Mouse (Mus musculus): ENCODE measurements around the gene Olfr923.
"Not testable (repeated sequence)": the region's sequence is repeated elsewhere in the genome, so short reads cannot be mapped to it uniquely, and the experiment has no call there.

The Olfr923 gene

DNA sequence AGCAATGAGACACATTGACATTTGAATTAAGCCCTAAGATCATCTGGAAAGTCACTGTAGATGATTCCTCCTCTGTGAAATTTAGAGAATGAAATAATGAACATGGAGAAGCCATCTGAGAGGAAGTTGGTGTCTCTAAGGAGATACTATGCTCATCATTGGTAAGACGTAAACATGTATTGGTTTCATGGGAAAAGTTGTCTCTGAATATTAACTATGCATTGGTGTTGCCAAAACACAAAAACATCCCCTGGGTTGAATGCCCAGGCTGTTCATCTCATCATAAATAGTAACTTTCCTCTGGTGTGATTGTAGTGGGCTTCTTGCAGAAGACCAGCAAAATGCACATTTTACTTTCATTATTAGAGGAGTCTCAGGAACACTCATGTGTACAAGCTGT is at the start of gene Olfr923:
Olfr923 (plus strand) TSS at position 301 of the 400 bp plus-strand sequence.
- no peak for DNase-seq (ENCODE audit: low spot score)

DNA sequence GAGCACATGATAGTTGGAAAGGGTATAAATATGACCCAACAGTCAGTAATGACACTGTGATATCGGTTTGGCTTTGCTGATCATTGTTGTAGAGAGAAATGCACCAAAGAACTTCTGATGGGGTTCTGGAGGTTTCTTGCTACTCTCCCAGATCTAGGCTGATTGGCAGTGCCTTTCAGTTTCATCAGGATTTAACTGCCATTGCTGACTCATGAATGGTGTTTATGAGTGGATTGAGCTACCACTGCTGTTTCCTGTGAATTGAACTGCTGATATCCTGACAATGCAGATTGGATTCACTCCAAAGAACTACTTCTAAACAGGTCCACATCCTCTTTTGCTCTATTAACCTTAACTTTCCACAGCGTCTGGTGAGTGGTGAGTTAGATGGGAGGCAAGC is 33.7 kb upstream of the Olfr923 start:
- DNase-seq (ENCODE audit: low spot score) = no peak

DNA sequence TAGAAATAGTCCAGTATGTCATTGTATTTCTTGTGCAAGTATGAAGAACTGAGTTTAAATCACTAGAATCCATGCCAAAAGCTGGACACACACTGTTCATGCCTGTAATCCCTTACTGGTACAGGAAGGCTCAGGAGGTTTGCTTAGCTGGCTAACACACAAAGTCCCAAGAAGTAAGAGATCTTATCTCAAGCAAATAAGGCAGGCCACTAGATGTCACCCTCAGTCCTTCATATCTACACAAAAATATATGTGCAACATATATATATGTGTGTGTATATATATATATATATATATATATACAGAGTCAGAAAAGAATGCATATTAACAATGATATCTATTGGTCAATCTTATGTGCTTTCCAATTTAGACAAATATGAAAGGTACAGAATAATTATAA is 20.6 kb upstream of the Olfr923 start:
- peak; percentile 4 for DNase-seq (ENCODE audit: low spot score)

DNA sequence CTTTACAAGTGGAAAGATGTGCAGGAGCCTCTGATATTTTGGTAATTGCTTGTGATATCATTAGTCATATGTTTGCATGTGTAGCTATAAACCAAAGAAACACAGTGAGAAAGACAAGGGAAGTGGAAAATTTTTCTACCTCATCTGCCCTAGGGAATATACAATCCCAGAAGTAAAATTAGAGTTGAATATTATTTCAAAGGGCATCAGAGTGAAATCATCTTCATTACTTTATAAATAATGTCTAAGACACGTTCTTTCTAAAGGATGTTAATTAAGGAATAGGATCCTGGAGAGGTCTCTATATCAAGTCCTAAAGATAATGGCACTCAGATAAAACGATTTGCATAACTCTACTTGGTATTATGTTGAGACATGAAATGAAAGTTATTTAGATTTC is 12.0 kb upstream of the Olfr923 start, which contains the start of gene Olfr922:
Olfr922 (plus strand) TSS at position 301 of the 400 bp plus-strand sequence.
- DNase-seq (ENCODE audit: low spot score) = no peak

DNA sequence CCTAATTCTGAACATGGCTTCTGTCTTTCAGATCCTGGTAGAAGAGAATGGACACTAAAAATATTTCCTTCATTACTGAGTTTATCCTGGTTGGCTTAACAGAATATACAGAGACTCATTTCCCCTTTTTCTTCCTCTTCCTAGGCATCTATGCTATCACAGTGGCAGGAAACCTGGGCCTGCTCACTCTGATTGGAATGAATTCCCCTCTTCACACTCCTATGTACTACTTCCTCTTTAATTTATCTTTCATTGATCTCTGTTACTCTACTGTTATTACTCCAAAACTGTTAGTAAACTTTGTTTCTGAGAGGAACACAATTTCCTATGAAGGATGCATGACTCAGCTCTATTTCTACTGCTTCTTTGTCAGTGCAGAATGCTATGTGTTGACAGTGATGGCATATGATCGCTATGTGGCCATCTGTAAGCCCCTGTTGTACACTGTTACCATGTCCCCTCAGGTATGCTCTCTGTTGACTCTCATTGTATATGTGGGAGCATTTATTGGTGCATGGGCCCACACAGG is 10.8 kb upstream of the Olfr923 start:
- DNase-seq (ENCODE audit: low spot score) = no peak

DNA sequence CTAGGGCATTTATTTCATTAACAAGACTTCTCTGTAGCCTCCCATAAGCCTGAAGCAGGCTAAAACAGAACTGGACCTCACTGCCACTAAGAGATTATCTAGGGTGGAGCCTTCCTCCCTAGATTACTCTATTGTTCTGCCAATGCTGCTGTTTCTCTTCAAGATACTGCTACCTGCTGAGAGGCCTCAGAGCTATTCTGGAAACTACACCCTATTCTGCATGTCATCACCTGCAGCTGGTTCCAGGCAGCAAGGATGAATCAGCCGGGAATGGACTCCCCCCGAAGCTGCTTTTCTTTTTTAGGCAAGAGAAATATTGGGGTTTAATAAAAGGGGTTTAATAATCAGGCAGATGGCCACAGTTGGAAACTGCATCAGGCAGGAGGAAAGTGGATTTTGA is 6.7 kb downstream of the Olfr923 start:
- DNase-seq (ENCODE audit: low spot score) = no peak

DNA sequence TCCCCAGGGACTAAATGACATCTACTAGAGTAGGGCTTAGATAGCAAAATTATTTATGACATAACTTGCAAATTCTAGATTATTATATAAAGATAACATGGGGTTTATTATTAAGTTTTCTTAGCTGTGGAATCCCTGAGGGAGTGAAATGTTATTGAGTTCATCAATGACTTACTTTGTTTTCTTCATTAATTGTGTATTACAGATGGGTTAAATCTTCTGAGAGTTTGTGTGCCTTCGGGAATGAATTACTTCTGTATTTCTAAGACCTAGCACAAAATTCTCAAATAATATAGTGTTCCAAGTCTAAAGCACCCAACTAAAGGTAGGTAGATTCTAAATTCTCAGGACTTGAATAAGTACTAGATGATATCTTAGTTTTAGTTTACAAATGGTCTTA is 17.8 kb downstream of the Olfr923 start, which contains the start of gene Olfr924:
Olfr924 (plus strand) TSS at position 301 of the 400 bp plus-strand sequence.
- no peak for DNase-seq (ENCODE audit: low spot score)

DNA sequence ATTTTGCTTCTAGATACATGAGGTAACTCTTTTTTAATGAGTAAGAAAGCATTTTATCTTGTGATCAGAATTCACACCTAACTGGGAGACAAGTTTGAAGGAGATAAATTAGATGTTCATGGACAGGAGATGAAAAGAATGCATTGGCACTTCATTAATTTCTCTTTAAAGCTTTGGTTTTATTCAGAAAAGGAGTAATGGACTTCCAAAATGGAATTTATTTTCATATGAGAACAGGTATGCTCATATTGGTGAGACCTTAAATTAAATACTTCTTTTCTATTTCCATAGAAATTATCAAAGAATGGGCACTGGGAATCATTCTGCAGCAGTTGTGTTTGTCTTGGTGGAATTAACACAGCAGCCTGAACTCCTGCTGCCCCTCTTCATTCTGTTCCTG is 28.4 kb downstream of the Olfr923 start, which contains the start of gene Olfr26:
Olfr26 (plus strand) TSS at position 301 of the 400 bp plus-strand sequence.
- no peak for DNase-seq (ENCODE audit: low spot score)

DNA sequence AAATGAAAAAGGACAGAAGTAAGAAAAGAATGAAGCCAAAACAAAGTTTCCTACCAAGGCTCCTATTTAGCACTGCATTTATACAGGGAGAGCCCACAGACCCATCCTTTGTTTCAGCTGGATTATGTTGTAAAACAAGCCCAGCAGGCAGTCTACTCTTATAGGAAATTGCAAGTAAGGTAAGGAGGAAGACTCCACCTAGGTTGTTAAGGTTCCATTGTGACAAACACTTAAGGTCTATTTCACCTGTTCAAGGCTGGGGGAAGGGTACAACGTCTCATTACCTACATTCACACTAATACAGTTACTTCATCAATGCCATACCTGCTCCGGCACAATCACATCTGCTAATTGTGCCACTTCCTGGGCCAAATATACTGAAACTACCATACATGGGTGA is 48.5 kb downstream of the Olfr923 start:
- not testable (repeated sequence) for DNase-seq (ENCODE audit: low spot score)

DNA sequence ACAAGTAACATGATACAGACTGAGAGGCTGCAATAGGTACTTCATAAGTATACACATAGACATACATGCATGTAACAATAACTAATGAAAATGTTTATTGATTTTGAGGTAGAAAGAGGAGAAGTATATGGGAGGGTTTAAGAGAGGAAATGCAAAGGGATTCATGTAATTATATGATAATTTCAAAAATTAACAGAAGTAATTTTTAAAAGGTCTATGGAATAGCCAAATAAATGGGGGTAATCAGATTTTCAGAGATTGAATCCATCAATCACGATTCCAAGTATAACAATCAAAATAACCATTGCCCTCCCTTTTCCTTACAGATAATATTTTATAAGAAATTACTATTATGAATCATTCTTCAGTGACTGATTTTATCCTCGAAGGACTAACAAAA is 50.5 kb downstream of the Olfr923 start, which contains the start of gene Olfr926:
Olfr926 (plus strand) TSS at position 301 of the 400 bp plus-strand sequence.
- DNase-seq (ENCODE audit: low spot score) = no peak
